Mouse (Mus musculus) macrophage (primary cell): Measurements from ENCODE around the gene Gm48552. TPM values are rescaled to one million over a fixed set of nuclear protein-coding genes. Genes with fewer than 3 reads are reported as not detected.

Experiments
- H3K27ac ChIP-seq: fragments of 350-480 bp; formaldehyde crosslinking; 2 replicates; pipeline ENCODE4 v1.9.0; 2021
- H3K36me3 ChIP-seq: fragments of 350-480 bp; formaldehyde crosslinking; 2 replicates; pipeline ENCODE4 v1.9.0; 2021; ENCODE audit errors: inconsistent target
- H3K4me3 ChIP-seq: fragments of 350-480 bp; formaldehyde crosslinking; 2 replicates; pipeline ENCODE4 v1.9.0; 2021; ENCODE audit errors: inconsistent target
- H3K79me2 ChIP-seq: fragments of 350-480 bp; formaldehyde crosslinking; 2 replicates; pipeline ENCODE4 v1.9.0; 2021; ENCODE audit errors: inconsistent target
- WGBS: methylation state at CpG from one replicate; pipeline ENCODE4 v1.1.7; 2026; ENCODE audit warnings: inconsistent platforms; ENCODE audit not compliant: missing documents; 5-methylcytosine and 5-hydroxymethylcytosine counted together
- polyA plus RNA-seq: library from polyadenylated mRNA; stranded (reverse); fragments of 250-400 nt; gene quantifications from 3 replicates; pipeline ENCODE4 v1.2.4, GENCODE M21; 2018; ENCODE audit warnings: inconsistent platforms

Gene Gm48552
- polyA plus RNA-seq, 1 experiment from 2014 or later: 0.57 TPM

- Histone ChIP-seq H3K36me3 (no peaks in the 10 kb centered on the region), H3K4me3 (peak overlapping the region; percentile 25), H3K27ac (peak overlapping the region; percentile 58), H3K79me2 (peaks cover 46% of the 10 kb centered on the region)
- under 1% methylated on average over 20 of the region's 20 CpGs for WGBS
Measured at GRCm38 (mm10) chr10:81429605-81430061, 40.8 kb downstream of the Gm48552 start.

- Histone ChIP-seq H3K79me2 (peaks cover 39% of the 10 kb centered on the region), H3K36me3 (no peaks in the 10 kb centered on the region), H3K27ac (peak overlapping the region; percentile 58), H3K4me3 (peak overlapping the region; percentile 25)
- WGBS: under 1% methylated on average over 67 of the region's 89 CpGs
Measured at GRCm38 (mm10) chr10:81430141-81430830, 41.5 kb downstream of the Gm48552 start.

GRCm38 (mm10) chr10:81430831-81431525 lies 42.2 kb downstream of the Gm48552 start:
- Histone ChIP-seq H3K4me3 (peak overlapping the region; percentile 4; the same call in 1 of the 2 replicates), H3K27ac (no peak overlapping the region), H3K36me3 (no peaks in the 10 kb centered on the region), H3K79me2 (peaks cover 32% of the 10 kb centered on the region)
- 3% methylated on average over 59 of the region's 70 CpGs for WGBS

GRCm38 (mm10) chr10:81431526-81432168 lies 42.8 kb downstream of the Gm48552 start:
- H3K4me3 ChIP-seq: 0 out of 2 replicates have a peak overlapping the region, but pooled peaks have one; percentile 4
- no peaks in the 10 kb centered on the region for H3K36me3 ChIP-seq
- H3K27ac ChIP-seq: no peak overlapping the region
- 19% methylated on average over 13 of the region's 15 CpGs for WGBS
- H3K79me2 ChIP-seq: peaks cover 26% of the 10 kb centered on the region

- 47% methylated on average over 19 of the region's 21 CpGs for WGBS
- H3K79me2 ChIP-seq: peaks cover 21% of the 10 kb centered on the region
- no peak overlapping the region for H3K27ac ChIP-seq
- H3K36me3 ChIP-seq: no peaks in the 10 kb centered on the region
- peak overlapping the region; percentile 45 for H3K4me3 ChIP-seq
Measured at GRCm38 (mm10) chr10:81432169-81432867, 43.5 kb downstream of the Gm48552 start.

- H3K4me3 ChIP-seq: peak overlapping the region; percentile 45
- H3K79me2 ChIP-seq: peaks cover 16% of the 10 kb centered on the region
- peak overlapping the region; percentile 88 for H3K27ac ChIP-seq
- H3K36me3 ChIP-seq: no peaks in the 10 kb centered on the region
- WGBS: under 1% methylated on average over 17 of the region's 17 CpGs
Measured at GRCm38 (mm10) chr10:81432868-81433262, 44.1 kb downstream of the Gm48552 start.

GRCm38 (mm10) chr10:81433541-81434289 lies 44.9 kb downstream of the Gm48552 start:
- peak overlapping the region; percentile 45 for H3K4me3 ChIP-seq
- H3K79me2 ChIP-seq: peaks cover 7% of the 10 kb centered on the region
- 10% methylated on average over 22 of the region's 26 CpGs for WGBS
- H3K27ac ChIP-seq: peak overlapping the region; percentile 88
- H3K36me3 ChIP-seq: no peaks in the 10 kb centered on the region

- Histone ChIP-seq H3K27ac (peak overlapping the region; percentile 88), H3K36me3 (no peaks in the 10 kb centered on the region), H3K4me3 (peak overlapping the region; percentile 45), H3K79me2 (no peaks in the 10 kb centered on the region)
- WGBS: 47% methylated on average over 15 of the region's 15 CpGs
Measured at GRCm38 (mm10) chr10:81434361-81435263, 45.8 kb downstream of the Gm48552 start.

GRCm38 (mm10) chr10:81435436-81435835 lies 46.6 kb downstream of the Gm48552 start:
- Histone ChIP-seq H3K36me3 (no peaks in the 10 kb centered on the region), H3K4me3 (no peak overlapping the region), H3K27ac (no peak overlapping the region), H3K79me2 (no peaks in the 10 kb centered on the region)
- WGBS: 89% methylated on average over 2 of the region's 3 CpGs

Other genes with a start within 250 kb of the Gm48552 start
- 19.6 to 22.5 TPM (median 21.5 TPM) in 3 replicates for gene Pias4, start 221.1 kb upstream of the Gm48552 start, polyA plus RNA-seq
- gene Eef2, start 212.4 kb upstream of the Gm48552 start, polyA plus RNA-seq: 749 to 1,081 TPM (median 1,012 TPM) in 3 replicates
- 41.2 to 57.0 TPM (median 43.5 TPM) in 3 replicates for gene Dapk3, start 206.0 kb upstream of the Gm48552 start, polyA plus RNA-seq
- not detected in 3 replicates for gene 4930442H23Rik, start 205.2 kb upstream of the Gm48552 start, polyA plus RNA-seq
- gene Nmrk2, start 187.0 kb upstream of the Gm48552 start, polyA plus RNA-seq: not detected in 3 replicates
- not detected in 3 replicates for gene Atcay, start 158.2 kb upstream of the Gm48552 start, polyA plus RNA-seq
- gene Zfr2, start 155.8 kb upstream of the Gm48552 start, polyA plus RNA-seq: 0.26 to 0.61 TPM (median 0.53 TPM) in 3 replicates
- 5.3 to 5.7 TPM (median 5.5 TPM) in 3 replicates for gene Matk, start 136.1 kb upstream of the Gm48552 start, polyA plus RNA-seq
- gene Mrpl54, start 122.1 kb upstream of the Gm48552 start, polyA plus RNA-seq: 39.4 to 78.9 TPM (median 55.8 TPM) in 3 replicates
- gene Apba3, start 122.0 kb upstream of the Gm48552 start, polyA plus RNA-seq: 9.8 to 31.4 TPM (median 19.8 TPM) in 3 replicates
- gene Tjp3, start 97.4 kb upstream of the Gm48552 start, polyA plus RNA-seq: 1.7 to 4.2 TPM (median 3.3 TPM) in 3 replicates
- gene Pip5k1c, start 96.0 kb upstream of the Gm48552 start, polyA plus RNA-seq: 63.2 to 85.8 TPM (median 77.1 TPM) in 3 replicates
- 14.4 to 21.3 TPM (median 15.1 TPM) in 3 replicates for gene Cactin, start 67.9 kb upstream of the Gm48552 start, polyA plus RNA-seq
- gene Tbxa2r, start 60.3 kb upstream of the Gm48552 start, polyA plus RNA-seq: not detected in 3 replicates
- 0.07 TPM in 1 of 3 replicates, not detected in the others for gene Gipc3, start 45.7 kb upstream of the Gm48552 start, polyA plus RNA-seq
- gene Hmg20b, start 38.5 kb upstream of the Gm48552 start, polyA plus RNA-seq: 33.1 to 54.6 TPM (median 42.5 TPM) in 3 replicates
- 129 to 266 TPM (median 167 TPM) in 3 replicates for gene Mfsd12, start 31.5 kb upstream of the Gm48552 start, polyA plus RNA-seq
- gene 4930404N11Rik, start 23.2 kb upstream of the Gm48552 start, polyA plus RNA-seq: 1.5 to 9.8 TPM (median 2.5 TPM) in 3 replicates
- gene Fzr1, start 10.5 kb upstream of the Gm48552 start, polyA plus RNA-seq: 12.9 to 17.0 TPM (median 15.3 TPM) in 3 replicates
- 21.0 to 48.1 TPM (median 32.0 TPM) in 3 replicates for gene Dohh, start 4.6 kb upstream of the Gm48552 start, polyA plus RNA-seq
- 0.07 to 1.0 TPM (median 0.46 TPM) in 3 replicates for gene Gm48551, start 4.5 kb upstream of the Gm48552 start, polyA plus RNA-seq
- gene Smim24, start 4.0 kb downstream of the Gm48552 start, polyA plus RNA-seq: 9.6 to 21.8 TPM (median 14.6 TPM) in 3 replicates
- 33.6 to 60.6 TPM (median 57.7 TPM) in 3 replicates for gene Nfic, start 66.6 kb downstream of the Gm48552 start, polyA plus RNA-seq
- 0.04 TPM in 1 of 3 replicates, not detected in the others for gene Celf5, start 93.7 kb downstream of the Gm48552 start, polyA plus RNA-seq
- gene Ncln, start 107.4 kb downstream of the Gm48552 start, polyA plus RNA-seq: 54.5 to 93.3 TPM (median 77.1 TPM) in 3 replicates
- 0.14 to 0.26 TPM (median 0.14 TPM) in 3 replicates for gene S1pr4, start 111.1 kb downstream of the Gm48552 start, polyA plus RNA-seq
- 4.6 to 16.6 TPM (median 10.2 TPM) in 3 replicates for gene Gna15, start 135.2 kb downstream of the Gm48552 start, polyA plus RNA-seq
- 3.5 to 6.3 TPM (median 6.2 TPM) in 3 replicates for gene Gna11, start 156.2 kb downstream of the Gm48552 start, polyA plus RNA-seq
- gene Aes, start 170.5 kb downstream of the Gm48552 start, polyA plus RNA-seq: 301 to 334 TPM (median 303 TPM) in 3 replicates
- 1.3 to 3.9 TPM (median 3.6 TPM) in 3 replicates for gene Tle2, start 185.6 kb downstream of the Gm48552 start, polyA plus RNA-seq
- gene Tle6, start 212.1 kb downstream of the Gm48552 start, polyA plus RNA-seq: 9.8 to 17.4 TPM (median 16.7 TPM) in 3 replicates
- gene BC025920, start 217.3 kb downstream of the Gm48552 start, polyA plus RNA-seq: 0.30 to 0.55 TPM (median 0.40 TPM) in 3 replicates
- 7.3 to 9.1 TPM (median 8.1 TPM) in 3 replicates for gene Sirt6, start 238.8 kb downstream of the Gm48552 start, polyA plus RNA-seq
- gene Ankrd24, start 239.5 kb downstream of the Gm48552 start, polyA plus RNA-seq: 10.3 to 12.0 TPM (median 11.5 TPM) in 3 replicates